Mouse (Mus musculus): ENCODE data around the gene Hoxa1. TPM values are rescaled to one million over a fixed set of nuclear protein-coding genes. Genes with fewer than 3 reads are reported as not detected.

The Hoxa1 gene
- total and polyA plus RNA-seq, 2 experiments, result 0.18 TPM; not detected in 1

DNA sequence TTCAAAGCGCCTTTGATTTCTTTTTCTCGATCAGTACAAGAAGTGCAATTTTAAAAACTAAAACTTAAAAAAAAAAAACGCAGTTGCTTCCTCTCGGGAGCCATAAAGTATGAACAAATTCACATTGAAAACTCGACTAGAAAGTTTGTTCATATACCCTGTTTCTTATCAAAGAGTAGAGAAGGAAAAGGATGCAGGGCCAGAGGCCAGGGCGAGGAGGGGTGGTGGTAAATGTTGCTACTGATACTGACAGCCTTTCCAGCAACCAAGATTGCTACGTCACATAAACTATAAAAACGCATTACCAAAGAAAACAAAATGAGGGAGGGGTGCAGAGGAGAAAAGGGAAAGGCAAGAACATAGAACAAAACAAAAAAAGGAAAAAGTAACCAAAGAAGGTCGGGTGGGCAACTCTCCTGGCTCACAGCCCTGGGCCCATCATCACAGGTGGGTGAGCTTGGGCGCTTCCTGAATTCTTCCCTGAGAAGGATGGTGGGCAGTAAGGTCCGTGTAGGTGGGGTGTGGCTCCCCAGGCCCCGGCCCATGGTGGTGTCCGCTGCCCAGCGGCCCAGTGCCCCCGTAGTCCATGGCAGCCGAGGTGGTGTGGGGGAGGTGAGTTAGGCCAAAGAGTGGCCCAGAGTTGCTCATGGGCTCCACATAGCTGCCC, 11.5 kb upstream of the Hoxa1 start:
- Histone ChIP-seq H3K9ac (ENCODE audit: low read depth, low read length) (peak overlapping the region; percentile 47), H3K4me3 (ENCODE audit: insufficient read depth, low read depth, low read length) (peak overlapping the region; percentile 20; the same call in 1 of the 2 replicates), H3K27me3 (ENCODE audit: control insufficient read depth, insufficient read depth, low read length) (peaks cover 13% of the 10 kb centered on the region; the same call in 1 of the 2 replicates), H3K79me2 (ENCODE audit: control insufficient read depth, insufficient read depth, low read length) (no peaks in the 10 kb centered on the region), H3K36me3 (ENCODE audit: control insufficient read depth, insufficient read depth, low read length) (no peaks in the 10 kb centered on the region), H3K27ac (replicated peaks; ENCODE audit: insufficient read depth, low read depth, low read length) (peak overlapping the region; percentile 30), H3K4me1 (ENCODE audit: control insufficient read depth, insufficient read depth, low read length) (no peaks in the 10 kb centered on the region; the same call in 1 of the 2 replicates)
- WGBS, result 18% methylated on average over 16 of the region's 16 CpGs
- DNase-seq (ENCODE audit: extremely low read depth, low read depth, low spot score), result no peak
- TF ChIP-seq POLR2A (IDR thresholded peaks at IDR 0.05; ENCODE audit: extremely low read depth, insufficient read depth, low read length), result no peak
- no peak for TF ChIP-seq CTCF (IDR thresholded peaks at IDR 0.05; ENCODE audit: low read depth, low read length)

DNA sequence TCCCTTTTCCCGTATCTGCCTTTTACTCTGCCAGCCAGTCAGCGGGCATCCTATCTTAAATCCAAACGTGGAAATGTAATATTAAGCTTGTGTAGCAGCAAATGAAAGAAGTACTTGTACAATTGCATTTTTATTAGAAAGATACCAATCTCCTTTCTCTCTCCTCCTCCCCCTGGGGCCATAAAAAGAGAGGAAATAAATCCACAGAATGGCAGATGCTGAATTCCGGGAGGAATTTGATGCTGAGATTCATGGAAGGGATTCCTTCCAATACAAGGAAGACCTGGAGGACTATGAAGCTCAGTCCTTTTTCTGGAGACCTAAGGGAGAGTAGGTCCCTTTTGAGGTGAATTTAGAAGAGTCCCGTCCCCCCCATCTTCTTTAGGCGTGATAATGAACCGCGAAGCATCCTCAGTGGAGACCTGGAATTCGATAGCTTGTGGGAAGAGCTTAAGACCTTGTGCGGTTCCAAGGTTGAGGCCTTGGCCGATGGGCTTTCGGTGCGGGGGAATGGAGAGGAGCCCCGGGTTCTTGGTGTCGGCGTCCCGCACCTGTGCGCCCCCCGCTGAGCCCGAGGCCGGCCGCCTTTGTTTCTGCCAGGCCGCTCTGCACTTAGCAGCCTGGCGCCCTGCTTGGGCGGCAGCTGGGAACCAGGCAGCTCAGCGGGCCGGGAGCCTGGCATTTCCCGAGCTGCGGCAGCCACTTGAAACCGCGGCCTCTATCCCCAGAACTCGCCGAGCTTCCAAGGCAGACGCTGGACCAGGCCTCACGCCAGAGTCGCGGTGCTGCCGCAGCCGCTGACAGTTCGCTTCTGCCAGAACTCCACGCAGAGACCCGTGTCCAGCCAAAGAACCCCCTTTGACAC, 10.3 kb upstream of the Hoxa1 start:
- 7% methylated on average over 42 of the region's 42 CpGs for WGBS
- DNase-seq (ENCODE audit: extremely low read depth, low read depth, low spot score), result no peak
- no peaks in the 10 kb centered on the region; the same call in 1 of the 2 replicates for H3K4me1 ChIP-seq (ENCODE audit: control insufficient read depth, insufficient read depth, low read length)
- H3K27ac ChIP-seq (replicated peaks; ENCODE audit: insufficient read depth, low read depth, low read length), result no peak overlapping the region; the same call in 1 of the 2 replicates
- H3K4me3 ChIP-seq (ENCODE audit: insufficient read depth, low read depth, low read length), result peak overlapping the region; percentile 24; the same call in 1 of the 2 replicates
- TF ChIP-seq POLR2A (IDR thresholded peaks at IDR 0.05; ENCODE audit: extremely low read depth, insufficient read depth, low read length), result no peak
- no peaks in the 10 kb centered on the region for H3K36me3 ChIP-seq (ENCODE audit: control insufficient read depth, insufficient read depth, low read length)
- peak overlapping the region; percentile 55; the same call in 1 of the 2 replicates for H3K9ac ChIP-seq (ENCODE audit: low read depth, low read length)
- H3K27me3 ChIP-seq (ENCODE audit: control insufficient read depth, insufficient read depth, low read length), result peaks cover 19% of the 10 kb centered on the region; the same call in 1 of the 2 replicates
- no peaks in the 10 kb centered on the region for H3K79me2 ChIP-seq (ENCODE audit: control insufficient read depth, insufficient read depth, low read length)

- Histone ChIP-seq H3K4me1 (ENCODE audit: control insufficient read depth, insufficient read depth, low read length) (no peaks in the 10 kb centered on the region; the same call in 1 of the 2 replicates), H3K27me3 (ENCODE audit: control insufficient read depth, insufficient read depth, low read length) (peaks cover 22% of the 10 kb centered on the region; the same call in 1 of the 2 replicates), H3K9ac (ENCODE audit: low read depth, low read length) (no peak overlapping the region), H3K4me3 (ENCODE audit: insufficient read depth, low read depth, low read length) (no peak overlapping the region), H3K27ac (replicated peaks; ENCODE audit: insufficient read depth, low read depth, low read length) (0 out of 2 replicates have a peak overlapping the region, but pooled peaks have one; percentile 12), H3K36me3 (ENCODE audit: control insufficient read depth, insufficient read depth, low read length) (no peaks in the 10 kb centered on the region), H3K79me2 (ENCODE audit: control insufficient read depth, insufficient read depth, low read length) (no peaks in the 10 kb centered on the region)
- no peak for DNase-seq (ENCODE audit: extremely low read depth, low read depth, low spot score)
- 20% methylated on average over 14 of the region's 14 CpGs for WGBS
- TF ChIP-seq CTCF (IDR thresholded peaks at IDR 0.05; ENCODE audit: low read depth, low read length) (no peak), POLR2A (IDR thresholded peaks at IDR 0.05; ENCODE audit: extremely low read depth, insufficient read depth, low read length) (no peak)
These were observed 9.6 kb upstream of the Hoxa1 start for GRCm38 (mm10) chr6:52167736-52168161.

- Histone ChIP-seq H3K9ac (ENCODE audit: low read depth, low read length) (0 out of 2 replicates have a peak overlapping the region, but pooled peaks have one; percentile 51), H3K4me1 (ENCODE audit: control insufficient read depth, insufficient read depth, low read length) (no peaks in the 10 kb centered on the region; the same call in 1 of the 2 replicates), H3K79me2 (ENCODE audit: control insufficient read depth, insufficient read depth, low read length) (no peaks in the 10 kb centered on the region), H3K4me3 (ENCODE audit: insufficient read depth, low read depth, low read length) (no peak overlapping the region), H3K27me3 (ENCODE audit: control insufficient read depth, insufficient read depth, low read length) (peaks cover 22% of the 10 kb centered on the region; the same call in 1 of the 2 replicates), H3K36me3 (ENCODE audit: control insufficient read depth, insufficient read depth, low read length) (no peaks in the 10 kb centered on the region), H3K27ac (replicated peaks; ENCODE audit: insufficient read depth, low read depth, low read length) (peak overlapping the region; percentile 48; the same call in 1 of the 2 replicates)
- TF ChIP-seq CTCF (IDR thresholded peaks at IDR 0.05; ENCODE audit: low read depth, low read length) (no peak), POLR2A (IDR thresholded peaks at IDR 0.05; ENCODE audit: extremely low read depth, insufficient read depth, low read length) (no peak)
- no peak for DNase-seq (ENCODE audit: extremely low read depth, low read depth, low spot score)
- 24% methylated on average over 1 of the region's 1 CpGs for WGBS
These were observed 9.1 kb upstream of the Hoxa1 start for GRCm38 (mm10) chr6:52167176-52167575.

DNA sequence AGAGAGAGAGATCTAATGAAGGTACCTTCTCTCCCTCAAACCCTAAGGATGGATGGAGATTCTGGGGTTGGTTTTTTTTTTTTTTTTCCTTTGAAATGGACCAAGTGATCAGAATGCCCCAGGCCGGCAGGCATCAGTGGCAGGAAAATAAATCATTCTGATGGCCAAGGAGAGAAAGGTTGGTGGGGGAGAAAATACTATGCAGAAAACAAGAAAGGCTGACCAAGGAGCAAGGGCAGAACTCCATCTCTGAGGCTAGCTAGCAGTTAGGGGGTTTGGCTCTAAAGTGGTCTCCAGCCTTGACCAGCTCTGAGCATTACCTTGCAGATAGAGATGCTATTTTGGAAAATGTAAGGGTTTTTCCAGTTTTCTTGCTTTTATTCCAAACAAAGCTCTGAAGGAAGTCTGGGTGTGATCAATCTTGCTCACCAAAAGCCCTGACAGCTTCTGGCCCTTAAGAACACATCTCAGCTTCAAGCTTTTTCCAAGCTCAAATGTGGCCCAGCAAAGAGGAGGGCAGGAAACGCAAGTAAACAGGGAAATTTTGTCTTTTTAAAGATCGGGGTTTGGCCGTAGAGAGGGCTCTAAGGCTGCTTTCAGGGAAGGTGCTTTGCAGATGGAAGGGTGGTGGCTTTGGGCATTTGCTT, 8.4 kb upstream of the Hoxa1 start:
- 9% methylated on average over 4 of the region's 4 CpGs for WGBS
- Histone ChIP-seq H3K36me3 (ENCODE audit: control insufficient read depth, insufficient read depth, low read length) (no peaks in the 10 kb centered on the region), H3K4me1 (ENCODE audit: control insufficient read depth, insufficient read depth, low read length) (no peaks in the 10 kb centered on the region; the same call in 1 of the 2 replicates), H3K4me3 (ENCODE audit: insufficient read depth, low read depth, low read length) (no peak overlapping the region), H3K79me2 (ENCODE audit: control insufficient read depth, insufficient read depth, low read length) (no peaks in the 10 kb centered on the region), H3K27ac (replicated peaks; ENCODE audit: insufficient read depth, low read depth, low read length) (peak overlapping the region; percentile 48; the same call in 1 of the 2 replicates), H3K9ac (ENCODE audit: low read depth, low read length) (peak overlapping the region; percentile 51; the same call in 1 of the 2 replicates), H3K27me3 (ENCODE audit: control insufficient read depth, insufficient read depth, low read length) (peaks cover 22% of the 10 kb centered on the region; the same call in 1 of the 2 replicates)
- DNase-seq (ENCODE audit: extremely low read depth, low read depth, low spot score), result no peak
- TF ChIP-seq POLR2A (IDR thresholded peaks at IDR 0.05; ENCODE audit: extremely low read depth, insufficient read depth, low read length), result no peak
- no peak for TF ChIP-seq CTCF (IDR thresholded peaks at IDR 0.05; ENCODE audit: low read depth, low read length)

Data from liver, adult 2 months (tissue).